Mouse (Mus musculus): ENCODE measurements around the gene Taok2.
A peak's percentile ranks its signal among the peaks of the same experiment; 100 is the strongest.
"Not testable (repeated sequence)": the region's sequence is repeated elsewhere in the genome, so short reads cannot be mapped to it uniquely, and the experiment has no call there.

Gene Taok2

DNA sequence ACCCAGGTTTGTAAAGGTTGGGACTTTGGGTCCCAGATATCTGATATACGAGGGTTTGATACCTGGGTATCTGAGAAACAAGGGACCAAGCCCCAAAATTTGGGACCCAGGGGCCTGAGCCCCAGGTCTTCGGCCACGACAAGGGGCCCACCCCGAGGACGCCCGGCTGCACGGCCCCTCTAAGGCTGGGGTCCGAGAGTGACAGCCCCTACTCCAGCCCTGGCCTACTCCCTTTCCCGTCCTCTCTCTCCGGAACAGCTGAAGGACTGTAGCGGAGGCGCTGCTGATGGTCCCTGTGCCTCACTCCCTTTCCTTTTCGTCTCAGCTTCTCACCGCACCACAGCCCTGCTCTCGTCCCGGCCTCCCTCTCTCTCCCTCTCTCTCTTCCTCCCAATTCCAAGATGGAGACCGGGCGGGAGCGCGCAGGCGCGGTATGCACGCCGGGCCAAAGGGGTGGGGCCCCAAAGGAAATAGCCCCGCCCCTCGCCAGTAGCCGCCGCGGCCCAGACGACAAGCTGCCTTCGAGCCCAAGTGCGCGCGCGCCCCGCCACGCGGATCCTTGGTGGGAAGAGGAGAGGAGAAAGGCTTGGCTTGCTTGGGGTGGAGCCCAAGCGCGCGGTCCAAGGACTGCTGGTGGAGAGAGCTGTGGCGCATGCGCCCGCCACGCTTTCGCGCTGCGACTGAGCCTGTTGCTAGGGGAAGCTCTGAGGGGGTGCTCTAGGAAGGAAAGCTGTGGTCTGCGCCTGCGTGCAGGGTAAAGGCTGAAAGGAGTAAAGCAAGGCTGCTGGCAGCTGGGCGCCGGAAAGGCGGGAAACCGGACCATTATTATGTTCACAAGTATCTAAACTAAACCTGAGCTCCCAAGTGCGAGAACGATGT is at the start of gene Taok2:
Gene Taok2 (minus strand): TSS at position 418 of the 879 bp plus-strand sequence.
- peak; percentile 95 for DNase-seq (ENCODE audit: low spot score)

DNA sequence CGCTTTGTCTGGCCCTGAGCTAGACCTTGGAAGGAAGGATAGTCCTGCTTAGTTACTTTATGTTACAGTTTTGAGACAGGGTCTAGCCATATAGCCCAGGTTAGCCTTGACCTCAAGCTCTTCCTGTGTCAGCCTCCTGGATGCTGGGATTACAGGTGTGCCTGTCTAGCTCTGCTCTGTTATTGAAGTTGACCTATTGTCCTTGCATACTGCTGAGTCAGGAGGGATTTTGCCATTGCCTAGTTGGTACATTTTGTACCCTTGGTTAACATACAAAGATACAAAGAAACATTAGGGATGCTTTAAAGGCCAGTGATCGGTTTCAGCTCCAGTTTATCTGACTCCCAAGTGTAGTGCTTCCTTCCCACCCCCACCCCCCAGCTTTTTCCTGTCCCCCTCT is 48.1 kb upstream of the Taok2 start:
- no peak for DNase-seq (ENCODE audit: low spot score)

DNA sequence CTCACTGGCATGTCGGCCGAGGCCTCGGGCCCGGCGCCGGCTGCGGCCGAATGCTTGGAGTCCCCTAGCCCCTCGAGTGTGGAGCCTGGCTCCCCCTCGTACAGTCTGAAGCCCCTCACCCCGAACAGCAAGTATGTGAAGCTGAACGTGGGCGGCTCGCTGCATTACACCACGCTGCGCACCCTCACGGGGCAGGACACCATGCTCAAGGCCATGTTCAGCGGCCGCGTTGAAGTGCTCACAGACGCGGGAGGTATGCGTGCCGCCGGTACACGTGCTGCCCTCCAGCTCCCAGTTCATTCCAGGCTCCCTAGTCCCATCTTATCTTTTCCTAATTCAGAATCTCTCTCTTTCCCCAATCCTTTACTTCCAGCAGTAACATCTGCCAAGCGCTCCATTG is 44.5 kb upstream of the Taok2 start:
- DNase-seq (ENCODE audit: low spot score): no peak

DNA sequence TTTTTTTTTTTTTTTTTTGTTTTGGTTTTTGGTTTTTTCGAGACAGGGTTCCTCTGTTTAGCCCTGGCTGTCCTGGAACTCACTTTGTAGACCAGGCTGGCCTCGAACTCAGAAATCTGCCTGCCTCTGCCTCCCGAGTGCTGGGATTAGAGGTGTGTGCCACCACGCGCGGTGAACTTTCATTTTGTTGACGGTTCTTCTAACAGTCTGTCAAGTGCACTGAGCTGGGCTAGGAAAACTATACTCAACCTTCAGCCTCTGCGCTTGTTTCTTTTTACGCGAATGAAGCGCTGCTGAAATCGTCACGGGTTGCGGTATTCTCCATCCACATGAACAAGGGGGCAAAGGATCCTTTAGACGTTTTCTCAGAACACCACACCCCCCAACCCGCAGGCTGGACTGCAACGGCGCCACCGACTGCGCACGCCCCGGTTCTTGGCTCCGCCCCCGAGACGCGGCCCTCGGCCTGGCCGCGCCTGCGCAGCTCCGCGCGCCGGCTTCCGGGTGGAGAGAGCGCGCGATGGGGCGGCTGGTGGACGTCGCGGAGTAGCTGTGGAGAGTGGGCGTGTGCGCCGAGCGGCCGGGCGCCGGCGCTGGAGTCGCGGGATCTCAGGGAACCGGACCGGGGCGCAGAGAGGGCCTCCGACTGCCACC is 44.0 kb upstream of the Taok2 start, which contains the start of gene Kctd13:
Gene Kctd13 (plus strand): TSS at position 496 of the 654 bp plus-strand sequence.
- DNase-seq (ENCODE audit: low spot score): peak; percentile 94

DNA sequence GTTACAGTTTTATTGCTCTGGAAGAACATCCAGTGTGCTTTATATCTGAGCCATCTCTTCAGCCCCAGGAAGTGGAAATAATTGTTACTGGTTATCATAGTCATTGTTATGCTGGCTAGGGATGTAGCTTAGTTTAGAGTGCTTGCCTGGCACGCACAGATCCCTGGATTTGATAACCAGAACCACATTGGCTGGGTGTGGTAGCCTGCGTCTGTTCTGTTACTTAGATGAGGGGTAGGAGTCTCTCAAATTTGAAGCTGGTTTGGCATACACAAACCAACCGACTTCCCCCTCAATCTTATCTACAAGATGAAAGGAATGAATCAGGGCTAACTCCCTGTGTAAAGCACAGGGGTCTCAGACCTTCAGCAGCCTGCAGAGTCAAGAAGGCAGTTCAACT is 41.8 kb upstream of the Taok2 start:
- no peak for DNase-seq (ENCODE audit: low spot score)

DNA sequence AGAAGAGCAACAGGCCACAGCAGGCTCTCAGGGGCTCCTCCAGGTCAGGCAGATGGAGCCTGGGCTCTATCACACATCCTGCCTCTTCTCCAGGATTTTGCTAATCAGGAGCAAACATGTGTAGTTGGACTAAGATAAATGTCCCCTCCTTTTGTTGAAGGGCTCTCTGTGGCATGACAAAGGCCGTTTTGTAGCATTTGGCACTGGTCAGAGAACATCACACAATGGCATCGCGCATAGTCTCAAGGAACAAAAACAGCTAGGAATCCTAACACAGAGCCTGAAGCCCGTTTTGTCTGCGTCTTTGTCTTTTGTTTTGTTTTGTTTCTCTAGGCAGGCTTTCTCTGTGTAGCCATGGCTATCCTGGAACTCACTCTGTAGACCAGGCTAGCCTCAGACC is 39.5 kb upstream of the Taok2 start:
- no peak for DNase-seq (ENCODE audit: low spot score)

DNA sequence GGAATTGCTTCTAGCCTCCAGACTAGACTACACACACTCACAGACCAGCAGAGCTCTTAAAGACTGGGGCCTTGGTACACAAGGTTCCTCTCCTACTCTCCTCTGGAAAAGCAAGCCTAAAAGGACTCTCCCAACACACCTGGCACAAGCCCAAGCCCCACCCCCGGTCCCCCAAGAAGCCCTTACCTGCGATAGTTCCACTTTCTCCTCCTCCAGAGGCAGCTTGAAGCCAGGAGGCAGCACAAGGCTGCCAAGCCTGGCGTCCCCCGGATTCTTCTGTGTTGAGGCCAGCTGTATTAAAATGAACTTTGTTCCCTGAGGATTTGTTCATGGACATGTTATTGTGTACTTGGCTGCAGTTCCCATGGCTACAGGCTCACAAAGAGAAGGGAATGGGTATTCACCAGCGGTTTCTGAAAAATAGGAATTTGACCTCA is 38.1 kb upstream of the Taok2 start, which contains the start of gene Tmem219:
Gene Tmem219 (minus strand): TSS at position 294 of the 437 bp plus-strand sequence.
- DNase-seq (ENCODE audit: low spot score): no peak

DNA sequence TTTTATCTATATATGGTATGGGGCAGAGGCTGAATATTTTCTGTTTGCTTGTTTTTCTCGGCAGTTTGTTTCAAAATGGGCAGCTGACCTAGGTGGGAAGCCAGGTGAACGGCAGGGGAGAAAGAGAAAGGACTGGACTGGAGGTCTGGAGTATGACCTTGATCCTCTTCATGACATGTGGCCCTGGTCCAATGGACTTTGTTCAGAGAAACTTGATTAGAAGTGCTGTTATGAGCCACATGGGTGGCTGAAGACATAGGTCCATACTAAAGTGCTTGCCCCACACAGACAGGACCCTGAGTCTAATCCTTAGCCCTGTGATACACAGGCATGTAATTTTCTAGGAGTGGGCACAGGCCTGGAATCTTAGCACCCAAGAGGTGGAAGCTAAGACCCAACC is 37.1 kb upstream of the Taok2 start:
- DNase-seq (ENCODE audit: low spot score): no peak

DNA sequence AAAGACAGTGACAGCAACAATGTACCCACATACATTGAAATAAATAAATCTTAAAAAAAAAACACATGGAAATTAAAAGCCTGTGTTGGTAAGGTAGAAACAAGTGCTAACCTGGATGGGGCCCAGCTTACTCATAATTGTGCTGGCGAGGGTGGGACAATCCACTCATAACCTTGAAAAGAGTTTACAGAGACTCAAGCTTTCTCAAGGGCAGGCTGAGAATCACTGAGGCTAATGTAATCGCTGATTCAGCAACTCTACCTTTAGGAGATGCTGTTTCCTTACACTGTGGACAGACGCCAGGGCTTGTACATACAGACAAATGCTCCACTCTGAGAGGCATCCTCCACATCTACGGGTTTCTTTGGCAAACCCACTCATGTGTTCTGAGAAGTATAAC is 35.5 kb upstream of the Taok2 start:
- DNase-seq (ENCODE audit: low spot score): no peak

DNA sequence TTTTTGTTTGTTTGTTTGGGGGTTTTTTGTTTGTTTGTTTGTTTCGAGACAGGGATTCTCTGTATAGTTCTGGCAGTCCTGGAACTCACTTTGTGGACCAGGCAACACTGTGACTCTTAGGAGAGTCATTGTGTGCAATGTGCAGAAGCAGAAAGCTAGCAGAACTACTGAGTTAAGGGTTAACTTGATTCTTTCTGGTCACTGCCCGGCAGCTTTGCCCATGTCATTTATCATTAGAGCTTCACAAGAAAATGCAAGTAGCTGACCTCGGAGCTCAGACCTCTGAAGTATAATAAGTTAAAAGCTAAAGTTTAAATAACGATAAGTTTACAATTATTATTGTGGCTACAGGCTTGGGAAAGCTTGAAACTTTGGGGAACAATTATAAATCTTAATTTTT is 33.9 kb upstream of the Taok2 start:
- DNase-seq (ENCODE audit: low spot score): not testable (repeated sequence)

DNA sequence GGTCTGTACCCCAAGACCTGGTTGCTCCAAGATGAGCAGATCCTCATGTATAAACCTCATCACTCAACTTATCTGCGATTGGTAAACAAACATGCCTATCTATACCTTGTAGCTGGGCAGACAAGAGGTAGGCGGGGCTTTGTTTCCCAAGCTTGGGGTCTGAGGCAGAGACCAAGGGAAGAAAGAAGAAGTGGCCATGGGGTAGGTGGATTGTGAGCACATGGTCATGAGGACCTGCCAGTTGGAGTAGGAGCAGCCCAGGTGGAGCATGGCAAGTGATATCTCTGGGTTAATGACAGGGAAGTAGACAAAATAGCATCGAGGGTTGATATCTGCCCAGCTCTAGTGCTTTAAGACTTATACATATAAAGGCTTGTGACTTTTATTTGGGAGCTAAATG is 30.3 kb upstream of the Taok2 start:
- DNase-seq (ENCODE audit: low spot score): no peak

DNA sequence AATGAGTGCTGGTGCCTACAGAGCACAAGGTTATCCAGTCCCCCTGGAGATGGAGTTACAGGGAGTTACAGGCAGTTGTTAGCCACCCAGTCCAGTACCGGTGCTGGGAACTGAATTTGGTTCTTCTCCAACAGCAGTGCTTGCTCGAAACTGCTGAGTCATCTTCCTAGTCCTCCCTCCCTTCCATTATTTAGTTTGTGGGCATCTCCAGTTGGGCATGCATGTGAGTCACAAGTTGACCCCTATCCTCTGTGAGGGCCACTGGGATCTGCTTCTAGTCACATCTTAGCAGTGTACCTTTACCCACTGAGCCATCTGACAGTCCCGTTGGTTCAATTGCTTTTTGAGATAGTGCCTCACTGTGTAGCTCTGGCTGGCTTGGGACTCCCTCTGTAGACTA is 21.1 kb upstream of the Taok2 start:
- DNase-seq (ENCODE audit: low spot score): no peak

DNA sequence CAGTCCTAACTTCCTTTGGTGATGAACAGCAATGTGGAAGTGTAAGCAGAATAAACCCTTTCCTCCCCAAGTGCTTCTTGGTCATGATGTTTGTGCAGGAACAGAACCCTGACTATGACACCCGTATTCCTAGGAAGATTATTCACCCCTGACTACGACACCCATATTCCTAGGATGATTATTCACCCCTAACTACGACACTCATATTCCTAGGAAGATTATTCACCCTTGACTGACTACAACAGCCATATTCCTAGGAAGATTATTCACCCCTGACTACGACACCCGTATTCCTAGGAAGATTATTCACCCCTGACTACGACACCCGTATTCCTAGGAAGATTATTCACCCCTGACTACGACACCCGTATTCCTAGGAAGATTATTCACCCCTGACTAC is 15.3 kb upstream of the Taok2 start:
- not testable (repeated sequence) for DNase-seq (ENCODE audit: low spot score)

DNA sequence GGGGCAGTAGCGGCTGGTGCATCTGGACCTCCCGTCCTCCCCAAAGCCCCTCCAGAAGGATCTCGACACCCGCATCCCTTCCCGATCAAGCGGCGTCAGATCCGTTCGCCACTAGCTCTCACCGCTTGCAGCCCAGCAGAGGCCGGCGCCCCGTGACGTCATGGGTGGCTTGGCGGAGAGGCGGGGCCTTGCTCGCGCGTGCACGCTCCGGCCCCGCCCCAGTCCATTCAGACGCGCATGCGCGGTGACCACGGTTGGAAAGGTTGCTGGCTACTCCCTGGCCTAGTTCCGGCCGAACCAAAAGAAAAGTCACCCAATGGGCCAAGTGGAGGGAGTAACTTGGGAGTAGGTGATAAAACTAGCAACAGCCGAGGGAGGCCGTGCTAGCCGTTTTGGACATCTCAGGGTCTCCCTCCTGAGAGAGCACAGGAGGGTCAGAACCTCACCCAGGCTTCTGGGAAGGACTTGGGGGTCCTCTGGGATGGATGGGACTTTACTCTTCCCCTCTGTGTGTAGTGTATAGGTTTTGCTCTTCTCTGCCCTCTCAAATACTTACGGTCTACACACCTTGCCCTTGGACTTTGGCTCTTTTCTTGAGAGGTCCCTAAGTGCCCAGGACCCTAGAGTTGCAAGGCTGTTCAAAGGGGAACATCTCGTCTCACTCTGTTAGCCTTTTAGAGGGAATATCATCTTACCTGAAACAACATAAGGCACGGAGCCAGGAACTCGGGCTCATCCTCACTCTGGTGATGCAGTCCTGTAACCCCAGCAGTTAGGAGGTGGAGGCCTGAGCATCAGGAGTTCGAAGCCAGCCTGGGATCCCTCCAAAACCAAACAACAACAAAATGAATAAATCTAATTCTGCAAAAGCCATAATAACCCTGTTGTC is 13.8 kb upstream of the Taok2 start:
- peak; percentile 92 for DNase-seq (ENCODE audit: low spot score)

DNA sequence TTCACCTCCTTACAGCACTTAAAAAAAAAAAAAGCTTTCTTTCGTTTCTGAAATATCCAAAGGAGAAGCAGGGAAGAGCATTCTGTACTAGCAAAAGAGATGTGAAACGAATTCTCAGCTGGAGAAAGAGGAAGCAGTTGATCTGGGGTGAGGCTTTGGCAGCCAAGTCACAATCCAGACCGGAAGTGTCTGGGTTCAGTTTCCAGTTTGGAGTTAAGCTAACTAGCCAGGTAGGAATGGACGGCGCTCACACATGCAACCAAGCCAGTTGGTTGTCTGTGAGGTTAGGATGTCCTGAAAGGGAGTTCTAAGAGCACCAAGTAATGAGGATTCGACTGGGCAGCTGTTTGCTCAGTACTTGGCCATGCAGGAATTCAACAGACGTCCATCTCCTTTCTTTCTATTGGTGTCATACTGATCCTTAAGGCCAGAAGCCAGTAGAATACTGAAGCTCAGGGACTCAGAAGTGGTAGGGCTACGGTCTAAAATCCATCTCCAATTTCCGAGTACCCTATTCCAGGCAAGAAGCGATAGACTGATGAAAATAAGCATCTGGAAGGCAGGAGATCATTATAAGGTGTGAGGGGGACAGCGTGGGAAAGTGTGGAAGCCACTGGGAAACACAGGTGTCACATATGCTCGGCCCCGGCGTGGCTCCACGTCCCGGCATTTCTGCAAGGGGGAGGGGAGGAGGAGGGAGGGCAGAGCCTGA is 13.0 kb upstream of the Taok2 start:
- DNase-seq (ENCODE audit: low spot score): no peak

DNA sequence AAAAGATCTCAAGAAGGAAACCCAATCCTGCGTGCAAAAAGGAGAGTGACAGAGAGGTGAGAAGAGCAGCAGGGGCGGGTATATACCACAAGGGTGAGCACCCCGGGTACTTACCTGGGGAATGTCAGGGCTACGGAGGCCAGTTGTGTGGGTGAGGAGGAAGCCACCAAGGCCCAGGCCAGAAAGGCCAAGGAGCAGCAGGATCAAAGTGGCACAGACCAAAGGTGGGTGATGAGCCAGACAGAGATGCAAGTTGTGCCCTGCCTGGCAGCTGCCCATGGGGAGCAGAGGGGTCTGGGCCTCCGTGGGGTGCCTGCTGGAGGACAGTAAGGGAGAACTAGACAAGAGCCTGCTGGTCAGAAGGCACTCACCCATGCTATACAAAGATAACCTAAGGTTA is 12.4 kb upstream of the Taok2 start:
- no peak for DNase-seq (ENCODE audit: low spot score)

DNA sequence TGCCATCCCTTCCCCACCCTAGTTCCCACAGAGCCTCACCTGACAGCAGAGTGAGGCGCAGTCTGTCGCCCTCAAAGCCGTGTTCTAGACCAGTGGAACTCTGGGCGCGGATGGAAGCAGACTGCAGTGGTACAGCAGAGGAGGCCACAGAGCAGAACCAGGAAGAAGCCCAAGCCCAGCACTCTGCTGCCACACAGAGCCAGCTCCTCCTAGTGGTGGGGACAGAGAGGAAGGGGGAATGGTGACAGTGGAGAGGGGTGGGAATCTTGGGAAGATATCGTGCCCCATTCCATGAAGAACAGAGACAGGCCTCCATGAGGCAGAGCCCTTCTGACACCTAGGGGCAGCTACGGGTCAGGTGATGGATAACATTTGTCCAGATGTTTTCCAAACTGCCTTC is 4.3 kb upstream of the Taok2 start:
- no peak for DNase-seq (ENCODE audit: low spot score)

DNA sequence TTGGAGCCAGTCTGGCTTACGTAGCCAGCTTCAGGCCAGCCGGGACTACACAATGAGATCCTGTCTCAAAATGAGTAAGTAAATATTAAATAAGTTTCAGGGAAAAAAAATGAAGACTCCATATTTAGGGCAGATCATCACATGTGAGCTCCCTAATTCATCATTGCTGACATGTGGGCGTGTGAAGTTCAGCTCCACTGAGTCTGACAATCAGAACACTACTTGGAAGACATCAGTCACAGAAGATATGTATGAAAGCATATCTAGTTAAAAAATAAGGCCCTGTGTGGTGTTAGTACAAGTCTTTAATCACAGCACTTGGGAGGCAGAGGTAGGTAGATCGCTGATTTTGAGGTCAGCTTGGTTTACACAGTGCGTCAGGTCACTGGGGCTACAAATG is 2.8 kb upstream of the Taok2 start:
- DNase-seq (ENCODE audit: low spot score): no peak

DNA sequence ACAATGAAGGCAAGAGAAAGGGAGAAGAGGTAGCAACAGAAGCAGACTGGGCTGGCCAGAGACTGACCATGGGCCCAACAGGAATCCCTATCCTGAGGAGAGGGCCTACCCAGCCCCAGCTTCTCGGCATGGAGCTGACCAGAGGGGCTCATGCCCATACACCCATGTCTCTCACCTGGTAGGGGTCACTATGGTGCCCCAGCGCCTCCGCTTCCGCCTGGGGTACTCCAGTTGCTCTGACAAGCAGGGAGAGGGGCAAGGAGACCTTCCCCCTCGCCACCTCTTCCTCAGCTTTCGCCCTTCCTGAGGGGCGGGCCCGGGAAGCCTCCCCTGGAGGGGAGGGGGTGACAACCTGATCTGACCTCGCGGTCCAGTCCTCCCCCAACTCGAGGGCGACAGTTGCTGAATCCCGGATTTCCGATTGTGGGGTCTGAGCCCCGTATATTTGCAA is 747 bp downstream of the Taok2 start:
- peak; percentile 21 for DNase-seq (ENCODE audit: low spot score)

DNA sequence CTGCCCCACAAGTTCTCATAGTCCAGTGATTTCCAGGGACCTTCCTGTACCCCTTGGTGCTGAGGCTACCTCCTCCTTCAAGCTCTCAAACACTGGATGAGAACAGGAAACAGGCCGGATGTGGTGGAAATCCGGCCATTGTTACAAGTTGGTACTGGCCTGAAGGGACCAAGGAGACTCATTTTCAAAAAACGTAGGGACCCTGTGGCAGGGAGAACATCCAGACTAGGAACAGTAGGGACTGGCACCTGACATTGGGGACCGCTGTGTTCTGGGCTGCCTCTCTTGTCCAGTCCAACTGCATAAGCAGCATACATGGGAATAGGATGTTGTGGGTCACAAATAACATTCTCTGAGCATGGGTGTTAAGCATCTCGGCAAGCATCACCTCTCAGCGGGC is 3.5 kb downstream of the Taok2 start:
- no peak for DNase-seq (ENCODE audit: low spot score)

DNA sequence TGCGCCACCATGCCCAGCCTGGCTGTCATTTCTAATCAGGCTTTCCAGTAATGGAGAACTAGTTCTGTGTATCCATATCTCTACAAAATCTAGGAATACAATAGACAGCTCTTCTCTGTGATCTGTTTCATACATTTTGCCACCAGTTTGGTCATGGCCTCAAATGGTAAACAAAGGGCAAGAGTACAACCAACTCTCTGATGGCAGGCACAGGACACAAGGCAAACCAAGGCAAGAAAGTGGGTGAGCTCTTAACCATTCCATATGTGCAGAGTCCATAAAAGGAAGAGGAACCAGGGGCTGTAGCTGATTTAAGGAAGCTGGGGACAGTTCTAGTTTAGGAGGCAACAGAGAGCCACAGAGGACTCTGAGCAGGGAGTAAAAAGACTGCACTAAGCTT is 7.3 kb downstream of the Taok2 start:
- DNase-seq (ENCODE audit: low spot score): no peak

DNA sequence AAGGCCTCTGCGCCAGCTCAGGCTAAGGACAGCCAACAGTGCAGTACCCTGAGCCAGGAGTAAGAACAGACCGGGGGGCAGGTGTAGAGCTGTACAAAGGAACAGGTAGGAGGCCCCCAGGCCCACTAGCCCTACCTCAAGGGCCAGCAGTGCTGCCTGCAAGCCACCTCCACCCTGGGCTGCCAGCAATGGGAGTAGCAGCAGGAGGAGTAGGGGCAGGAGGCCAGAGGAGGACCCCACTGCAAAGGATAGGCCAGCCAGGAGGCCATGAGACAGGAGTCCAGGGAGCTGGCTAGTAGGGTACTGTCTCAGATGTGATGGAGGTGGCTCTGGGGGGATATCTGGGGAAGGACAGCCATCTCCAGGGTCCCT is 14.0 kb downstream of the Taok2 start:
- no peak for DNase-seq (ENCODE audit: low spot score)
